Mouse (Mus musculus) kidney, postnatal 14 days (tissue): Measurements from ENCODE around the gene 9130213A22Rik.
"Not testable (repeated sequence)": the region's sequence is repeated elsewhere in the genome, so short reads cannot be mapped to it uniquely, and the experiment has no call there.

Source experiments
- DNase-seq: peaks from one replicate; pipeline ENCODE4 v3.0.0; 2022; ENCODE audit warnings: mixed read lengths

9130213A22Rik gene

GRCm38 (mm10) chr11:69105227-69105626, 17.2 kb downstream of the 9130213A22Rik start:
- DNase-seq = no peak

- DNase-seq = no peak
Observed at GRCm38 (mm10) chr11:69104487-69104886, 17.9 kb downstream of the 9130213A22Rik start.

- no peak for DNase-seq
Observed at GRCm38 (mm10) chr11:69103531-69104435, 18.6 kb downstream of the 9130213A22Rik start.

GRCm38 (mm10) chr11:69103121-69103520, 19.3 kb downstream of the 9130213A22Rik start:
- DNase-seq = no peak

- DNase-seq = no peak
Observed at GRCm38 (mm10) chr11:69102403-69102725, 20.0 kb downstream of the 9130213A22Rik start.

GRCm38 (mm10) chr11:69101604-69102402, 20.6 kb downstream of the 9130213A22Rik start:
- no peak for DNase-seq

- no peak for DNase-seq
Observed at GRCm38 (mm10) chr11:69100639-69101360, 21.6 kb downstream of the 9130213A22Rik start.

- DNase-seq = peak; percentile 96
Observed at GRCm38 (mm10) chr11:69099915-69100345, 22.5 kb downstream of the 9130213A22Rik start.

GRCm38 (mm10) chr11:69099177-69099914, 23.0 kb downstream of the 9130213A22Rik start:
- peak; percentile 92 for DNase-seq

- peak; percentile 98 for DNase-seq
Observed at GRCm38 (mm10) chr11:69098762-69099091, 23.7 kb downstream of the 9130213A22Rik start.

- no peak for DNase-seq
Observed at GRCm38 (mm10) chr11:69098039-69098761, 24.2 kb downstream of the 9130213A22Rik start.

- DNase-seq = peak; percentile 100
Observed at GRCm38 (mm10) chr11:69096987-69097900, 25.1 kb downstream of the 9130213A22Rik start.

- no peak for DNase-seq
Observed at GRCm38 (mm10) chr11:69096360-69096986, 25.9 kb downstream of the 9130213A22Rik start.

- DNase-seq = no peak
Observed at GRCm38 (mm10) chr11:69095511-69096231, 26.7 kb downstream of the 9130213A22Rik start.

GRCm38 (mm10) chr11:69094697-69095429, 27.5 kb downstream of the 9130213A22Rik start, which contains the start of gene Per1:
Per1 (plus strand) TSS chr11:69095217.
- DNase-seq = peak; percentile 100

- DNase-seq = not testable (repeated sequence)
Observed at GRCm38 (mm10) chr11:69093856-69094255, 28.5 kb downstream of the 9130213A22Rik start.

GRCm38 (mm10) chr11:69092871-69093270, 29.5 kb downstream of the 9130213A22Rik start:
- no peak for DNase-seq

- DNase-seq = peak; percentile 91
Observed at GRCm38 (mm10) chr11:69092386-69092751, 30.0 kb downstream of the 9130213A22Rik start.
